Mouse (Mus musculus) T-helper 1 cell (primary cell): ENCODE results near the gene Stat1.

Experiments used
- in situ Hi-C: fragments of 300-600 bp; cut with MboI, MseI; formaldehyde crosslinking; loops from one replicate; pipeline ENCODE4 v1.15.1; 2025; ENCODE audit warnings: high pct_unique_total_duplicates

The Stat1 gene

GRCm38 (mm10) chr1:52158490-52159381, 39.5 kb downstream of the Stat1 start:
- in situ Hi-C loops: no loop called here

GRCm38 (mm10) chr1:52161151-52161550, 41.9 kb downstream of the Stat1 start:
- in situ Hi-C loops: no loop called here

GRCm38 (mm10) chr1:52163707-52164457, 44.6 kb downstream of the Stat1 start:
- in situ Hi-C loops: no loop called here

GRCm38 (mm10) chr1:52166652-52167220, 47.5 kb downstream of the Stat1 start:
- in situ Hi-C loops: no loop called here

- in situ Hi-C loops: no loop called here
Measured at GRCm38 (mm10) chr1:52170057-52170456, 50.8 kb downstream of the Stat1 start.

GRCm38 (mm10) chr1:52170747-52171146, 51.5 kb downstream of the Stat1 start:
- in situ Hi-C loops: no loop called here

- in situ Hi-C loops: no loop called here
Measured at GRCm38 (mm10) chr1:52171271-52171670, 52.0 kb downstream of the Stat1 start.

- in situ Hi-C loops: no loop called here
Measured at GRCm38 (mm10) chr1:52175321-52175720, 56.1 kb downstream of the Stat1 start.

GRCm38 (mm10) chr1:52175983-52176382, 56.7 kb downstream of the Stat1 start:
- in situ Hi-C loops: no loop called here

GRCm38 (mm10) chr1:52176999-52177398, 57.8 kb downstream of the Stat1 start:
- in situ Hi-C loops: no loop called here

- in situ Hi-C loops: no loop called here
Measured at GRCm38 (mm10) chr1:52179939-52180568, 60.8 kb downstream of the Stat1 start.

GRCm38 (mm10) chr1:52181994-52182393, 62.8 kb downstream of the Stat1 start:
- in situ Hi-C loops: no loop called here

GRCm38 (mm10) chr1:52182992-52183391, 63.8 kb downstream of the Stat1 start:
- in situ Hi-C loops: no loop called here
